Mouse (Mus musculus): ENCODE data around the gene Anxa4.

The Anxa4 gene

GRCm38 (mm10) chr6:86793021-86793815 is at the start of gene Anxa4:
TSS of gene Anxa4 (minus strand) at chr6:86793584.
- CTCF ChIA-PET: interaction anchor here (0.5 to 0.8 kb wide), 3 partner anchors 15 to 605 kb away, joined by 3 to 6 read pairs (median 4); no protein-coding TSS in a partner anchor

GRCm38 (mm10) chr6:86841949-86842348 is 48.6 kb upstream of the Anxa4 start:
- CTCF ChIA-PET: no interaction called here

GRCm38 (mm10) chr6:86839089-86839488 is 45.7 kb upstream of the Anxa4 start:
- CTCF ChIA-PET: no interaction called here

- CTCF ChIA-PET: interaction anchor here (0.8 kb wide), 1 partner anchor 280 kb away, joined by 10 read pairs; no protein-coding TSS in a partner anchor
Observed at GRCm38 (mm10) chr6:86832802-86833502, 39.6 kb upstream of the Anxa4 start.

- CTCF ChIA-PET: interaction anchor here (0.7 to 1.1 kb wide), 2 partner anchors 9 to 900 kb away, joined by 3 to 8 read pairs; partner anchors contain the start of gene Efcc1
Observed at GRCm38 (mm10) chr6:86830738-86831500, 37.5 kb upstream of the Anxa4 start.

GRCm38 (mm10) chr6:86829768-86830167 is 36.4 kb upstream of the Anxa4 start:
- CTCF ChIA-PET: interaction anchor here (0.6 to 0.7 kb wide), 2 partner anchors 82 to 901 kb away, joined by 3 to 8 read pairs; partner anchors contain the start of gene Efcc1

GRCm38 (mm10) chr6:86827432-86827831 is 34.0 kb upstream of the Anxa4 start:
- CTCF ChIA-PET: interaction anchor here (0.7 kb wide), 1 partner anchor 29 kb away, joined by 4 read pairs; no protein-coding TSS in a partner anchor

- CTCF ChIA-PET: interaction anchor here (0.5 to 1.0 kb wide), 3 partner anchors 90 to 190 kb away, joined by 3 to 5 read pairs (median 4); no protein-coding TSS in a partner anchor
Observed at GRCm38 (mm10) chr6:86824401-86824800, 31.0 kb upstream of the Anxa4 start.

GRCm38 (mm10) chr6:86823824-86824223 is 30.4 kb upstream of the Anxa4 start:
- CTCF ChIA-PET: interaction anchor here (1.0 kb wide), 1 partner anchor 99 kb away, joined by 3 read pairs; no protein-coding TSS in a partner anchor

- CTCF ChIA-PET: interaction anchor here (0.6 kb wide), 1 partner anchor 417 kb away, joined by 6 read pairs; no protein-coding TSS in a partner anchor
Observed at GRCm38 (mm10) chr6:86823051-86823431, 29.7 kb upstream of the Anxa4 start.

- CTCF ChIA-PET: interaction anchor here (0.6 to 1.2 kb wide), 3 partner anchors 9 to 416 kb away, joined by 3 to 6 read pairs (median 3); no protein-coding TSS in a partner anchor
Observed at GRCm38 (mm10) chr6:86822285-86823050, 29.1 kb upstream of the Anxa4 start.

- CTCF ChIA-PET: interaction anchor here (0.8 kb wide), 1 partner anchor 60 kb away, joined by 3 read pairs; no protein-coding TSS in a partner anchor
Observed at GRCm38 (mm10) chr6:86820690-86821089, 27.3 kb upstream of the Anxa4 start.

GRCm38 (mm10) chr6:86819926-86820325 is 26.5 kb upstream of the Anxa4 start:
- CTCF ChIA-PET: interaction anchor here (0.5 to 0.9 kb wide), 3 partner anchors 45 to 103 kb away, joined by 3 to 6 read pairs (median 5); no protein-coding TSS in a partner anchor

- CTCF ChIA-PET: no interaction called here
Observed at GRCm38 (mm10) chr6:86818914-86819313, 25.5 kb upstream of the Anxa4 start.

GRCm38 (mm10) chr6:86816586-86816985 is 23.2 kb upstream of the Anxa4 start:
- CTCF ChIA-PET: no interaction called here

GRCm38 (mm10) chr6:86815436-86815835 is 22.1 kb upstream of the Anxa4 start:
- CTCF ChIA-PET: interaction anchor here (0.7 kb wide), 1 partner anchor 160 kb away, joined by 3 read pairs; no protein-coding TSS in a partner anchor

GRCm38 (mm10) chr6:86814926-86815325 is 21.5 kb upstream of the Anxa4 start:
- CTCF ChIA-PET: interaction anchor here (0.7 kb wide), 2 partner anchors 30 to 160 kb away, joined by 3 read pairs; no protein-coding TSS in a partner anchor

- CTCF ChIA-PET: interaction anchor here (0.7 kb wide), 1 partner anchor 104 kb away, joined by 3 read pairs; no protein-coding TSS in a partner anchor
Observed at GRCm38 (mm10) chr6:86813341-86813740, 20.0 kb upstream of the Anxa4 start.

- CTCF ChIA-PET: interaction anchor here (0.7 kb wide), 2 partner anchors 21 to 104 kb away, joined by 3 read pairs; no protein-coding TSS in a partner anchor
Observed at GRCm38 (mm10) chr6:86812919-86813318, 19.5 kb upstream of the Anxa4 start.

Data from spleen, embryonic (tissue).